Mouse (Mus musculus) stomach, postnatal 0 days (tissue): ENCODE measurements around the gene Rpl39l.

Experiments used
- CTCF ChIP-seq: IDR thresholded peaks from 2 replicates; pipeline ENCODE4 v1.5.1; 2016; ENCODE audit warnings: antibody characterized with exemption, low read depth, mild to moderate bottlenecking, moderate library complexity
- EP300 ChIP-seq: optimal IDR thresholded peaks from 2 replicates; pipeline ENCODE3; 2016; ENCODE audit warnings: antibody characterized with exemption

GRCm38 (mm10) chr16:10143166-10143565 is 26.9 kb upstream of the Rpl39l start:
- TF ChIP-seq CTCF, result no peak
- TF ChIP-seq EP300, result no peak
